Mouse (Mus musculus): ENCODE measurements around the gene Elovl6.

The Elovl6 gene

GRCm38 (mm10) chr3:129532180-129532864 lies at the start of gene Elovl6:
Gene Elovl6 (plus strand): TSS chr3:129532355.
- DNase-seq: peak; percentile 55

GRCm38 (mm10) chr3:129488774-129489173 lies 43.4 kb upstream of the Elovl6 start:
- DNase-seq: no peak

- DNase-seq: peak; percentile 73
Observed at GRCm38 (mm10) chr3:129494123-129494522, 38.0 kb upstream of the Elovl6 start.

GRCm38 (mm10) chr3:129494731-129495130 lies 37.4 kb upstream of the Elovl6 start:
- DNase-seq: no peak

- DNase-seq: no peak
Observed at GRCm38 (mm10) chr3:129503781-129504180, 28.4 kb upstream of the Elovl6 start.

- DNase-seq: no peak
Observed at GRCm38 (mm10) chr3:129504928-129505327, 27.2 kb upstream of the Elovl6 start.

- DNase-seq: no peak
Observed at GRCm38 (mm10) chr3:129507736-129508135, 24.4 kb upstream of the Elovl6 start.

GRCm38 (mm10) chr3:129508571-129508970 lies 23.6 kb upstream of the Elovl6 start:
- DNase-seq: no peak

- no peak for DNase-seq
Observed at GRCm38 (mm10) chr3:129509725-129510124, 22.4 kb upstream of the Elovl6 start.

GRCm38 (mm10) chr3:129515863-129516436 lies 16.2 kb upstream of the Elovl6 start:
- DNase-seq: no peak

- peak; percentile 58 for DNase-seq
Observed at GRCm38 (mm10) chr3:129520499-129520898, 11.7 kb upstream of the Elovl6 start.

- DNase-seq: no peak
Observed at GRCm38 (mm10) chr3:129523456-129524143, 8.6 kb upstream of the Elovl6 start.

- no peak for DNase-seq
Observed at GRCm38 (mm10) chr3:129527046-129527445, 5.1 kb upstream of the Elovl6 start.

- DNase-seq: no peak
Observed at GRCm38 (mm10) chr3:129529311-129529710, 2.8 kb upstream of the Elovl6 start.

- no peak for DNase-seq
Observed at GRCm38 (mm10) chr3:129530461-129530860, 1.7 kb upstream of the Elovl6 start.

- peak; percentile 49 for DNase-seq
Observed at GRCm38 (mm10) chr3:129532865-129533742, 949 bp downstream of the Elovl6 start.

- DNase-seq: peak; percentile 85
Observed at GRCm38 (mm10) chr3:129533743-129534530, 1.8 kb downstream of the Elovl6 start.

- no peak for DNase-seq
Observed at GRCm38 (mm10) chr3:129535444-129535843, 3.3 kb downstream of the Elovl6 start.

- DNase-seq: peak; percentile 79
Observed at GRCm38 (mm10) chr3:129536109-129536508, 4.0 kb downstream of the Elovl6 start.

GRCm38 (mm10) chr3:129537954-129538353 lies 5.8 kb downstream of the Elovl6 start:
- DNase-seq: no peak

- DNase-seq: no peak
Observed at GRCm38 (mm10) chr3:129540882-129541281, 8.7 kb downstream of the Elovl6 start.

GRCm38 (mm10) chr3:129541456-129541855 lies 9.3 kb downstream of the Elovl6 start:
- no peak for DNase-seq
